Mouse (Mus musculus): ENCODE results near the gene Srebf1. TPM values are rescaled to one million over a fixed set of nuclear protein-coding genes. Genes with fewer than 3 reads are reported as not detected.

The Srebf1 gene
- total RNA-seq, 2 experiments from 2014 or later, result 35.8 to 50.8 TPM

Small RNA genes lying within 50 kb of the gene (microRNA-seq; reads per million reads assigned to microRNA genes)
- gene Mir6921 (0.20 to 0.69 reads per million in 2 experiments), gene Mir6922 (0 to 0.61 reads per million in 2 experiments)

Other genes starting within 250 kb of the Srebf1 start
- 1 to 10 TPM; 2.3 to 2.9 TPM for gene Pemt, start 176.1 kb downstream of the Srebf1 start, total RNA-seq (2021)
- gene Rai1, start 117.6 kb downstream of the Srebf1 start, total RNA-seq (2021), result 10 to 100 TPM; 50.6 to 58.0 TPM
- 10 to 100 TPM; 83.2 to 85.0 TPM for gene Tom1l2, start 130.3 kb upstream of the Srebf1 start, total RNA-seq (2021)
- 1 to 10 TPM; 1.8 to 2.4 TPM for gene Drc3, start 130.7 kb upstream of the Srebf1 start, total RNA-seq (2021)
- 10 to 100 TPM; 23.9 to 25.6 TPM for gene Gid4, start 194.6 kb upstream of the Srebf1 start, total RNA-seq (2021)
- 10 to 100 TPM; 48.5 to 50.1 TPM for gene Atpaf2, start 195.9 kb upstream of the Srebf1 start, total RNA-seq (2021)
- 10 to 100 TPM; 42.7 to 44.0 TPM for gene Drg2, start 232.0 kb upstream of the Srebf1 start, total RNA-seq (2021)
- under 1 TPM in 1 of 2 experiments, not detected in 1; 0.14 TPM for gene Myo15, start 246.8 kb upstream of the Srebf1 start, total RNA-seq (2021)